Mouse (Mus musculus) spleen, adult 2 months (tissue): Measurements from ENCODE around the gene Rab6b.

Experiments
- CTCF ChIP-seq: fragments of 200-500 bp; IDR thresholded peaks from 2 replicates; pipeline ENCODE4 v1.5.1; 2011; ENCODE audit warnings: mild to moderate bottlenecking, inconsistent platforms; ENCODE audit not compliant: insufficient read depth, insufficient read length, insufficient replicate concordance; ENCODE audit errors: extremely low read depth
- POLR2A ChIP-seq: fragments of 200-500 bp; IDR thresholded peaks from 2 replicates; pipeline ENCODE4 v1.6.1; 2011; ENCODE audit warnings: low read depth, low read length, inconsistent platforms

- TF ChIP-seq CTCF (no peak), POLR2A (no peak)
These were observed 113.1 kb downstream of the Rab6b start for GRCm38 (mm10) chr9:103224721-103225120.
